Mouse (Mus musculus): ENCODE data around the gene Clk3. TPM values are rescaled to one million over a fixed set of nuclear protein-coding genes. Genes with fewer than 3 reads are reported as not detected.
"Not testable (repeated sequence)": the region's sequence is repeated elsewhere in the genome, so short reads cannot be mapped to it uniquely, and the experiment has no call there.

Clk3 gene
- total RNA-seq, 2 experiments from 2014 or later: 69.6 to 88.0 TPM

- intact Hi-C loops (cut with DNase I): no loop called here
- DNase-seq (ENCODE audit: extremely low spot score in 1 of 2, low spot score in 2 of 2): peak in 1 of 2 experiments; percentile 36
Observed at GRCm38 (mm10) chr9:57748137-57748536, 17.5 kb downstream of the Clk3 start.

- DNase-seq (ENCODE audit: extremely low spot score in 1 of 2, low spot score in 2 of 2): no peak
- intact Hi-C loops (cut with DNase I): no loop called here
Observed at GRCm38 (mm10) chr9:57747067-57747466, 18.6 kb downstream of the Clk3 start.

GRCm38 (mm10) chr9:57744462-57745091 is 21.1 kb downstream of the Clk3 start:
- DNase-seq (ENCODE audit: extremely low spot score in 1 of 2, low spot score in 2 of 2): no peak
- intact Hi-C loops (cut with DNase I): no loop called here

- intact Hi-C loops (cut with DNase I): no loop called here
- DNase-seq (ENCODE audit: extremely low spot score in 1 of 2, low spot score in 2 of 2): no peak
Observed at GRCm38 (mm10) chr9:57739863-57740262, 25.8 kb downstream of the Clk3 start.

- no peak for DNase-seq (ENCODE audit: extremely low spot score in 1 of 2, low spot score in 2 of 2)
- intact Hi-C loops (cut with DNase I): no loop called here
Observed at GRCm38 (mm10) chr9:57733606-57734005, 32.1 kb downstream of the Clk3 start.

- DNase-seq (ENCODE audit: extremely low spot score in 1 of 2, low spot score in 2 of 2): no peak
- intact Hi-C loops (cut with DNase I): no loop called here
Observed at GRCm38 (mm10) chr9:57728312-57728711, 37.3 kb downstream of the Clk3 start.

- intact Hi-C loops (cut with DNase I): no loop called here
- no peak for DNase-seq (ENCODE audit: extremely low spot score in 1 of 2, low spot score in 2 of 2)
Observed at GRCm38 (mm10) chr9:57724701-57725100, 41.0 kb downstream of the Clk3 start.

GRCm38 (mm10) chr9:57723796-57724195 is 41.9 kb downstream of the Clk3 start:
- DNase-seq (ENCODE audit: extremely low spot score in 1 of 2, low spot score in 2 of 2): no peak
- intact Hi-C loops (cut with DNase I): no loop called here

- intact Hi-C loops (cut with DNase I): no loop called here
- peak; percentile 60 to 66 for DNase-seq (ENCODE audit: extremely low spot score in 1 of 2, low spot score in 2 of 2)
Observed at GRCm38 (mm10) chr9:57723315-57723715, 42.3 kb downstream of the Clk3 start.

GRCm38 (mm10) chr9:57722371-57722770 is 43.3 kb downstream of the Clk3 start:
- intact Hi-C loops (cut with DNase I): no loop called here
- DNase-seq (ENCODE audit: extremely low spot score in 1 of 2, low spot score in 2 of 2): no peak

GRCm38 (mm10) chr9:57720736-57721135 is 44.9 kb downstream of the Clk3 start:
- no peak for DNase-seq (ENCODE audit: extremely low spot score in 1 of 2, low spot score in 2 of 2)
- intact Hi-C loops (cut with DNase I): no loop called here

- DNase-seq (ENCODE audit: extremely low spot score in 1 of 2, low spot score in 2 of 2): no peak
- intact Hi-C loops (cut with DNase I): no loop called here
Observed at GRCm38 (mm10) chr9:57718408-57718807, 47.3 kb downstream of the Clk3 start.

GRCm38 (mm10) chr9:57712194-57712593 is 53.5 kb downstream of the Clk3 start:
- intact Hi-C loops (cut with DNase I): no loop called here
- DNase-seq (ENCODE audit: extremely low spot score in 1 of 2, low spot score in 2 of 2): no peak

GRCm38 (mm10) chr9:57710214-57710613 is 55.4 kb downstream of the Clk3 start:
- intact Hi-C loops (cut with DNase I); DNase-seq (ENCODE audit: extremely low spot score in 1 of 2, low spot score in 2 of 2): not testable (repeated sequence)

- DNase-seq (ENCODE audit: extremely low spot score in 1 of 2, low spot score in 2 of 2): peak; percentile 23 to 71
- intact Hi-C loops (cut with DNase I): loop anchor here (5.0 kb wide), 1 partner anchor 46 kb away; no protein-coding TSS in a partner anchor
Observed at GRCm38 (mm10) chr9:57708720-57709274, 56.9 kb downstream of the Clk3 start.

- intact Hi-C loops (cut with DNase I): loop anchor here (5.0 kb wide), 1 partner anchor 46 kb away; no protein-coding TSS in a partner anchor
- peak; percentile 80 to 95 for DNase-seq (ENCODE audit: extremely low spot score in 1 of 2, low spot score in 2 of 2)
Observed at GRCm38 (mm10) chr9:57708068-57708719, 57.5 kb downstream of the Clk3 start, which contains the start of gene Edc3. Gene Edc3 (plus strand): TSS chr9:57708540.

- DNase-seq (ENCODE audit: extremely low spot score in 1 of 2, low spot score in 2 of 2): no peak
- intact Hi-C loops (cut with DNase I): loop anchor here (5.0 kb wide), 1 partner anchor 44 kb away; no protein-coding TSS in a partner anchor
Observed at GRCm38 (mm10) chr9:57706496-57706895, 59.2 kb downstream of the Clk3 start.

Data from left cerebral cortex, postnatal 10 days (tissue).